Comparison of ENCODE assay signal across 26 mouse cellular contexts in the genomic region with DNA sequence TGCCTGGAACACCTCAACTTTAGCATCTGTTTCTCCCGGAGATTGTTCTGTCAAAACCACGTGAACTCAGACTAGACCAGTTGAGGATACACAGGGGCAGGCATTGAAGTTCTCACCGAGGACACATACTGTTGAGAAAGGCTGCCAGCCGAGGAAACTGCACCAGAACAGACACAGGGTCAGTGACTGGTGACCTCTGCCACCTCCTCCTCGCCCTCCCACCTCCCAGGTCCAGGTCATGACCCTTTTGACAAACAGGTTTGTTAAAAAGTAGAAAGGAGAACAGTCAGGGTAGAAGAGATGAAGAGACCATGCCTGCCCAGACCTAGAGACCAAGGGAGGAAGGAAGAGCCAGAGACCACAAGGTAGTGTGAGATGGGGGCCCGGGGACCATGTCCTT. TPM values are rescaled to one million over a fixed set of nuclear protein-coding genes. Genes with fewer than 3 reads are reported as not detected.
A peak's percentile ranks its signal among the peaks of the same experiment; 100 is the strongest.
DNase-seq lines count a peak whose midpoint lies in the region; ATAC-seq lines count a peak whose summit lies in the region.
"Had no signal": no experiment of that assay in that cellular context is flagged by ENCODE, and none has a peak within 500 bp of the region (broad histone marks: within the 10 kb centered on the region; RNA-seq: fewer than 3 reads in every experiment).

No protein-coding gene starts in this region.

- no peak overlapping the region for H3K9ac ChIP-seq in liver, embryonic 11.5 days (ENCODE audit: low read depth, low read length)
- H3K9ac ChIP-seq in liver, embryonic 13.5 days: no peak overlapping the region
- H3K9ac ChIP-seq in liver, embryonic 16.5 days (ENCODE audit: low read depth, low read length): no peak overlapping the region
- H3K9ac ChIP-seq: embryonic facial prominence, embryonic 13.5 days; forebrain, embryonic 12.5 days; forebrain, embryonic 15.5 days; heart, embryonic 13.5 days; hindbrain, embryonic 14.5 days had no signal

- no peaks in the 10 kb centered on the region for H3K36me3 ChIP-seq in liver, embryonic 11.5 days (ENCODE audit: control insufficient read depth, insufficient read depth, low read length)
- peaks cover 4% of the 10 kb centered on the region; the same call in 1 of the 2 replicates for H3K36me3 ChIP-seq in liver, embryonic 13.5 days
- H3K36me3 ChIP-seq in liver, embryonic 16.5 days (ENCODE audit: control insufficient read depth, insufficient read depth): no peaks in the 10 kb centered on the region
- H3K36me3 ChIP-seq: embryonic facial prominence, embryonic 10.5 days; embryonic facial prominence, embryonic 13.5 days; forebrain, embryonic 12.5 days; forebrain, embryonic 15.5 days; heart, embryonic 10.5 days; heart, embryonic 13.5 days had no signal

- intact Hi-C loops in left cerebral cortex, postnatal 4 days (cut with DNase I): no loop called here

- no peak overlapping the region for H3K4me2 ChIP-seq in liver, embryonic 11.5 days
- H3K4me2 ChIP-seq in liver, embryonic 13.5 days: 0 out of 2 replicates have a peak overlapping the region, but pooled peaks have one; percentile 4
- 0 out of 2 replicates have a peak overlapping the region, but pooled peaks have one; percentile 15 for H3K4me2 ChIP-seq in liver, embryonic 16.5 days (ENCODE audit: low read depth, low read length)
- H3K4me2 ChIP-seq: embryonic facial prominence, embryonic 13.5 days; forebrain, embryonic 12.5 days; forebrain, embryonic 15.5 days; heart, embryonic 13.5 days; hindbrain, embryonic 14.5 days had no signal

- WGBS in liver, embryonic 11.5 days: 38% methylated on average over 6 of the region's 6 CpGs
- 23% methylated on average over 6 of the region's 6 CpGs for WGBS in liver, embryonic 13.5 days (ENCODE audit: insufficient replicate concordance)
- WGBS in liver, embryonic 16.5 days (ENCODE audit: insufficient replicate concordance): 29% methylated on average over 6 of the region's 6 CpGs

- H3K9me3 ChIP-seq in liver, embryonic 11.5 days (ENCODE audit: control insufficient read depth, low read length): no peaks in the 10 kb centered on the region
- no peaks in the 10 kb centered on the region for H3K9me3 ChIP-seq in liver, embryonic 13.5 days (replicated peaks)
- no peaks in the 10 kb centered on the region for H3K9me3 ChIP-seq in liver, embryonic 16.5 days (replicated peaks; ENCODE audit: control insufficient read depth, low read length)
- H3K9me3 ChIP-seq: embryonic facial prominence, embryonic 10.5 days; embryonic facial prominence, embryonic 13.5 days; forebrain, embryonic 12.5 days; forebrain, embryonic 15.5 days; heart, embryonic 10.5 days; heart, embryonic 13.5 days had no signal

- no peak overlapping the region for H3K27ac ChIP-seq in liver, embryonic 11.5 days (ENCODE audit: low read depth, low read length)
- peak overlapping the region; percentile 23; the same call in 1 of the 2 replicates for H3K27ac ChIP-seq in liver, embryonic 13.5 days
- H3K27ac ChIP-seq in liver, embryonic 16.5 days (ENCODE audit: low read length): 0 out of 2 replicates have a peak overlapping the region, but pooled peaks have one; percentile 8
- H3K27ac ChIP-seq: embryonic facial prominence, embryonic 10.5 days; embryonic facial prominence, embryonic 13.5 days; forebrain, embryonic 12.5 days; forebrain, embryonic 15.5 days; heart, adult 2 months; heart, embryonic 10.5 days; heart, embryonic 13.5 days; hindbrain, embryonic 14.5 days; hindbrain, postnatal 0 days had no signal

- ATAC-seq in liver, embryonic 11.5 days (replicated peaks; ENCODE audit: low FRiP score): no peak
- peak; percentile 41 for ATAC-seq in liver, embryonic 13.5 days (ENCODE audit: low read depth)
- ATAC-seq in liver, embryonic 16.5 days (ENCODE audit: low read depth): peak; percentile 65
- ATAC-seq: activated CD4-positive, CD25-positive, alpha-beta regulatory T cell, adult 4 months; forebrain, embryonic 15.5 days; hindbrain, postnatal 0 days had no signal

- no peaks in the 10 kb centered on the region for H3K4me1 ChIP-seq in liver, embryonic 11.5 days (replicated peaks; ENCODE audit: control insufficient read depth, insufficient read depth, low read length)
- no peaks in the 10 kb centered on the region; the same call in 1 of the 2 replicates for H3K4me1 ChIP-seq in liver, embryonic 13.5 days (replicated peaks)
- no peaks in the 10 kb centered on the region for H3K4me1 ChIP-seq in liver, embryonic 16.5 days (ENCODE audit: control insufficient read depth, low read depth, low read length)
- H3K4me1 ChIP-seq: embryonic facial prominence, embryonic 13.5 days; forebrain, embryonic 15.5 days had no signal

- peak; percentile 31 for DNase-seq in liver
- no peak for DNase-seq in liver, embryonic 11.5 days (ENCODE audit: low spot score)
- DNase-seq in liver, embryonic 13.5 days: no peak
- no peak for DNase-seq in natural killer cell, adult 2 months (ENCODE audit: low spot score in 2 of 2)
- DNase-seq in left cerebral cortex, postnatal 4 days: no peak
- DNase-seq: adrenal gland, adult 8-10 months; adrenal gland, postnatal 25 days; cerebellum, adult 11-12 months; cerebellum, adult 9-11 months; cerebellum, postnatal 25 days; embryo, embryonic 11 days; gastrocnemius, postnatal 36 days; heart, adult 2 months; heart, postnatal 14 days; heart, postnatal 4 days had no signal

- H3K27me3 ChIP-seq in liver, embryonic 11.5 days (replicated peaks; ENCODE audit: control insufficient read depth, insufficient read depth, low read length): peaks cover 2% of the 10 kb centered on the region; the same call in 1 of the 2 replicates
- no peaks in the 10 kb centered on the region for H3K27me3 ChIP-seq in liver, embryonic 13.5 days
- no peaks in the 10 kb centered on the region for H3K27me3 ChIP-seq in liver, embryonic 16.5 days (ENCODE audit: control insufficient read depth, insufficient read depth, low read depth, low read length)
- H3K27me3 ChIP-seq: forebrain, embryonic 15.5 days had no signal

- no peak overlapping the region for H3K4me3 ChIP-seq in liver, embryonic 11.5 days (ENCODE audit: low read depth, low read length)
- no peak overlapping the region for H3K4me3 ChIP-seq in liver, embryonic 13.5 days (replicated peaks)
- H3K4me3 ChIP-seq in liver, embryonic 16.5 days (ENCODE audit: low read depth, low read length): no peak overlapping the region
- H3K4me3 ChIP-seq: embryonic facial prominence, embryonic 10.5 days; embryonic facial prominence, embryonic 13.5 days; erythroblast, embryonic 14.5 days; forebrain, embryonic 12.5 days; forebrain, embryonic 15.5 days; heart, adult 2 months; heart, embryonic 10.5 days; heart, embryonic 13.5 days had no signal

RNA-seq across cellular contexts. Expression of a gene that starts 17.1 kb away (rescaled TPM):
- 3.9 and 4.7 TPM in 2 replicates for polyA plus RNA-seq in liver, embryonic 11.5 days (2014; fragmentation: Nextera tagmentation; extraction: Ambion mirVana)
- polyA plus RNA-seq in liver, embryonic 13.5 days (2015; fragmentation: Nextera tagmentation; extraction: Ambion mirVana): 4.9 and 5.1 TPM in 2 replicates
- 12.2 and 14.5 TPM in 2 replicates for polyA plus RNA-seq in liver, embryonic 16.5 days (2015; fragmentation: Nextera tagmentation; extraction: Ambion mirVana)
- total RNA-seq in left cerebral cortex, postnatal 4 days (2021): 10 to 100 TPM; 45.8 to 53.7 TPM

RNA-seq across cellular contexts. Expression of a gene that starts 53.0 kb away (rescaled TPM):
- 17.8 and 19.5 TPM in 2 replicates for polyA plus RNA-seq in liver, embryonic 11.5 days (2014; fragmentation: Nextera tagmentation; extraction: Ambion mirVana)
- 9.4 and 11.2 TPM in 2 replicates for polyA plus RNA-seq in liver, embryonic 13.5 days (2015; fragmentation: Nextera tagmentation; extraction: Ambion mirVana)
- polyA plus RNA-seq in liver, embryonic 16.5 days (2015; fragmentation: Nextera tagmentation; extraction: Ambion mirVana): 8.6 and 8.9 TPM in 2 replicates
- total RNA-seq in left cerebral cortex, postnatal 4 days (2021): 1 to 10 TPM; 6.6 to 8.2 TPM
